Mouse (Mus musculus) urinary bladder, postnatal 10 days (tissue): Measurements from ENCODE around the gene Jrkl.
A peak's percentile ranks its signal among the peaks of the same experiment; 100 is the strongest.

Source experiments
- DNase-seq: peaks from one replicate; pipeline ENCODE4 v3.0.0; 2022; ENCODE audit warnings: low spot score

The Jrkl gene

DNA sequence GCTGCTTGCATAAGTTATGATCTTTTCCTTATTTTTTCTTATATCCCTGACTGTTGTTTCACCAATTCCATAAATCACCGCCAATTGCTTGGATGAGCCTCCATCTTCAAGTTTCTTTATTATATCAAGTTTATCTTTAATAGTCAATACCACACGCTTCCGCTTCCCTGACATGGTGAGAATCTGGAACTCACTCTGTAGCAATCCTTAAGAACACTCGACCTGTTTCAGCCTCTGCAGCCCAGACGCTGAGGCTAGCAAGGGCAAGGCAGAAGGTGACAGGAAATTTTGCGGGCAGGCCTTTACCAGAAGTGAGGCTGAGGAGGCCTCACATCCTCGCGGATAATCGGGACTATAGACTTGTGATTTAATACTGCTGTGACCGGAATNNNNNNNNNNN, at the start of gene Jrkl:
Gene Jrkl, minus strand, starts transcription at position 349 of the 400 bp plus-strand sequence.
- DNase-seq = no peak

DNA sequence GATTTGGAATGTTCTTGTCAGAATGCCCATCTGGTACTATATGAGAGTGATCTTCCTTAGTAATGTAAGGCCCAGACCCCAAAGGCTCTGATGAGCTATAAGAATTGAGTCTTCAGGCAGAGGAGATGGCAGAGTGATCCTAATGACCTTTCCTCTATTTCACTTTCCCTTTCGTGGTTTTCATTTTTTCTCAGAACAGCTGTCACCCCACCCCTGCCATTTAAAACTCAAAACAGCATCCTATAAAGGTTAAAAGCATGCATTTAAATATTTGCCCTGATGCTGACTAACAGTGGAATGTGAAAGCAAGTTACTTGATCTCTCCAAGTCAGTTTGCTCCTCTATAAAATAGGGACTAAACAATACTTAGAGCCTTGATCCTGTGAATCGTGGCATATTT, 41.9 kb upstream of the Jrkl start:
- no peak for DNase-seq

- DNase-seq = no peak
Measured at GRCm38 (mm10) chr9:13273219-13273618, 27.6 kb upstream of the Jrkl start.

DNA sequence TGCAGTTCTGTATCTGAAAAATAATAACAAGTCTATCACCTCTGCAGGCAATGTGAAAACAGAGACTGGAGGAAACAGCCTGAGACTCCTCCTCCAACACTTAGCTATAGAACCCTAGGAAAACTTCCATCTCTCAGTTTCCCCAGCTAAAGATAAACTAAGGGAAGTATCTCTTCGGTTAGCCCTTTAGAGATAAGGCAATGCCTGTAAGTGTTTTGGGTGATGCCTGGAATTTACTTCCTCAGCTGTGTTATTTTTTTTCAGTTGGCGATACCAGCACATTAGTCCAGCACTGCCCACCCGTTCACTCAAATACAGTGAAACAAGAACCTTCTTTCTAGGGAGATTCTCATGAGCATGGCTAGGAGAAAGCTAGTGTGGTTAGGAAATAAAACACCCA, 15.4 kb upstream of the Jrkl start:
- no peak for DNase-seq

GRCm38 (mm10) chr9:13258173-13258572, 12.5 kb upstream of the Jrkl start:
- DNase-seq = no peak

DNA sequence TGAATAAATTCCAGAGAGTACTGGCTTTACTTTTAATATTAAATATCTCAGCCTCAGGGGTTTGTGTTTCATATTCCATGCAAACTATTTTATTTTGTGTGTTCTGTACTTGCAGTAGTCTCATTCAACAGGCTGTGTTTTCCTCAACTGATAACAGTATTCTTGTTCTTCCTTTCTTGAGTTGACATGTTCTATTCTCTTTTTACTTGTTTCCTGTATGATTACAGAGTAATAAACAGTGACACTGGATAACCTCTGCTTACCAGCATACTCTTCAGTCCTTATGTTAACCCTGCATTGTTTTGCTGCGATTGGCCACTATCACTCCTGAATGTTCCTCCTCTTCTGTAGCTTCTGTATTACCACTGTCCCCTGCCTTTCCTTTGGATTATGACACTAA, 11.1 kb upstream of the Jrkl start:
- DNase-seq = no peak

GRCm38 (mm10) chr9:13251251-13251650, 5.6 kb upstream of the Jrkl start:
- DNase-seq = no peak

DNA sequence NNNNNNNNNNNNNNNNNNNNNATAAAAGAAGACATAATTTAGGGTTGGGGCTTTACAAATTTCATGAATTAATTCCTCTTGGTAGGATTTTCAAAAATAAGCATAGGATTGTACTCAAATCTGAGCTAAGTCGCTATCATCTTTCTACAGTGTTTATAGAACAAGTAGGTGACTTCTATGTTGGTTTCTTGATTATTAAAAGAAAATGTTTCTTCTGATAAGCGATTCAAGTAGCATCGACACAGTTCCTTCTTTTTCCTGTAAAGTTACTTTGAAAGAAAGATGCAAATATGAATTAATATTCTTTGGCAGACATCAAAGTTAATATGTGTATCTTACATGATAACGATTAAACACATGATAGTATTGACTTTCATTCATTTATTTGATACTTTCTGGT, 2.5 kb upstream of the Jrkl start:
- DNase-seq = no peak

DNA sequence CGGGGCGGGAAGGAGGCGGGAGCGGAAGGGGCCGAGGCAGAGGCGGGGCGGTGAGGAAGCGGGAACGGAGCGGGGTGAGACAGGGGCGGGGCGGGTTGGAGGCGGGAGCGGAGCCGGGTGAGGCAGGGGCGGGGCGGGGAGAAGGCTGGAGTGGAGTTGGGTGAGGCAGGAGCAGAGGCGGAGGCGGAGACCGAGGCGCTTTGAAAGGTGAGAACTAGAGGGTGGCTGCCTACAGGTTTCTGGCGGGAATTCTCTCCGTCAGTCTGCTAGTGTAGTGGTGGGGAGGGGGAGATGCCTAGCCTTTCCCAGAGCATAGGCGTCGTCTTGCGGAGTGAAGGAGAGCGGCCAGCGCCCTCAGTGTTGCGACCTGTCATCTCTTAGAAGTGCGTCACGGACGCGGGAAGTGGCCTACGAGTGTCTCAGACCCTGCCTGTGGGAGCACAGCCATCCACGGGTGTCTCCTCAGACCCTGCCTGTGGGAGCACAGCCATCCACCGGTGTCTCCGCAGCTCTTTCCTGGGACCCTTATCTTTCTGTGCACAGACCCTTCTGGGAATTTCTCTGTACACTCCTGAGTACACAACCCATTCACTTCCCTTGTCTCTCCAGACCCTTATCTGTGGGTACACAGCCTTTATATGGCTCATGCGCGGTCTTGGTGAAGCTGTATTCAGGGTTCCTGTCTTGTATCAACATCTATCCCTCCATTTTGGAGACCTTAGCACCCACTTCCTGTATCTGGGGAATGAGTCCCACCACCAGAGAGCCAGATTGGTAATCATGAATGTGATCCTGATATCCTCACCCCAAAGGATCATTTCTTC, 1.4 kb upstream of the Jrkl start, which contains the start of gene Ccdc82:
Gene Ccdc82, plus strand, starts transcription at position 141 of the 824 bp plus-strand sequence.
- peak; percentile 80 for DNase-seq

- no peak for DNase-seq
Measured at GRCm38 (mm10) chr9:13242321-13242720, 3.3 kb downstream of the Jrkl start.

GRCm38 (mm10) chr9:13231545-13232216, 13.9 kb downstream of the Jrkl start:
- DNase-seq = no peak

DNA sequence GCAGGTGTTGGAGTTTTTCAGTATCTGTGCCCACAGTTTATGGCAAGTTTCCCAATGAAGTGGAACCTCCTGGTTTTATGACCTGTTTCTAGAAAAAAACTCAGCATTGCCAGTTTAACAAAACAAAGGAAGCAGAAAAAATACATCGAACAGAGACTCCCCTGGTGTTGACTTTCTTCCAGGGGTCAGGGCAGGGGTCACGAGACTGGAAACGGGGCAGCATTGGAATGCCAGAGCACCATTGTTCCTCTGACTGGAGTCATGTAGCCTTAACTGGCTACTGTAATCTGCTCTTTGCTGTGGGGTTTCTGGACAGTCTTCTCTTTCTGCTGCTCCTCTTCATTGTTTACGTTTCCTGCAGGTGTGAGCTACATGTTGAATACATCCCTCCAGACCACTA, 15.1 kb downstream of the Jrkl start:
- no peak for DNase-seq

GRCm38 (mm10) chr9:13225872-13226271, 19.8 kb downstream of the Jrkl start:
- no peak for DNase-seq

DNA sequence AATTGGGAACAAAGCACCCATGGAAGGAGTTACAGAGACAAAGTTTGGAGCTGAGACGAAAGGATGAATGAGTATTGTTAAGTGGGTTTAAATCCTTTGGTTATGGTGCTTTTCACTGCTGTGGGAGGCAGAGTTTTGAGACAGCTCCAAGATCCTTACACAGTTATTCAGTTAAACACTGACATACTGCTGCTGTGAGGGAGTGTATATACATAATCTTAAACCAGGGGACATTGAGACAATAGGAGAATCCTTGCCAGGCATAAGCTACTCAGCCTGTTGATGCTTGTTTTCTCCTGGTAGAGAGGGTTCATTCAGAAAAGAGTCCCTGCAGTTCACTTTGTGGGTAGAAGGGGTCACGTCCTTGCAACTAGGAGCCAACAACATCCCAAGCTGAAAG, 39.3 kb downstream of the Jrkl start:
- DNase-seq = no peak

- no peak for DNase-seq
Measured at GRCm38 (mm10) chr9:13203681-13204080, 41.9 kb downstream of the Jrkl start.

DNA sequence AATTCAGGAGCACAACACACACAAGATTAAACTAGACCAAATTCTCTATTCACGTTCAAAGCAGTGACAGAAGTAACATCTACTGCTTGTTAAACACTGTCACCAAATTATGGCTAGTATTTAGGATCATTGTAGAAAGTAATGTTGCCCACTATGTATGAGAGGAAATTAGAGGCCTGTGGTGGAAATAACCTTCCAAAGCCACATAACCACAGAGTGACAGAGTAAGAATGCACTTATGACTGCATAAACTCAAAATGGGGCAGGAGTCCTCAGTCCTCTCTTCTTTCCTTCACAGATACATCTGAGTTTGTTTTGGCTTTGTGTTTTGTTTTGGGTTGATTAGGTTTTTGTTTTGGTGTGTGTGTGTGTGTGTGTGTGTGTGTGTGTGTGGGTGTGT, 42.5 kb downstream of the Jrkl start:
- DNase-seq = no peak

GRCm38 (mm10) chr9:13200079-13200478, 45.5 kb downstream of the Jrkl start:
- no peak for DNase-seq

DNA sequence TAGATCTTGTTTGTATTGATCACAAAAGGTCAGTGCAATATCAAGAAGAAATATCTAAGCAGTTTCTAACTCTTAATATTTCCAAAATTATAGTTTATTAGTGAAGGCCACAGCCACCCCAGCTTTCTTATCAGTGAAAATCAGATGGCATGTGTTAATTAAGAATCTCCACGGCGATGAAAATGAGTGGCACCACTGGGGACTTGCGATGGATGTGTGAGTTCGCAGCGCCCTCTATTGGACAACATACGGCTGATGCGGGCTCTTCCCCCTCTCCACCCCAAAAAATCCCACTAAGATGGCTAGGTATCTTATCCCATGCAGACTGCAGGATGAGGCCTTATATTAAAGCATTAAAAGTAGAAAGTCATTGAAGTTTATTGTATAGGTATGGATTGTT, 49.9 kb downstream of the Jrkl start:
- DNase-seq = no peak

GRCm38 (mm10) chr9:13195268-13195667, 50.4 kb downstream of the Jrkl start:
- no peak for DNase-seq

- no peak for DNase-seq
Measured at GRCm38 (mm10) chr9:13194619-13195018, 51.0 kb downstream of the Jrkl start.
